Mouse (Mus musculus) 3134 (cell line): ENCODE measurements at regions not wholly inside any gene's neighbourhood (a gene's known extent, or its start where the extent isn't known, plus 50 kb on each side); places are given as distances from the start of the nearest gene placed in this dataset.
A peak's percentile ranks its signal among the peaks of the same experiment; 100 is the strongest.

Source experiments
- DNase-seq: peaks from one replicate; pipeline ENCODE4 v3.0.0-alpha.2; 2011; ENCODE audit warnings: low spot score; ENCODE audit not compliant: insufficient read length; ENCODE audit errors: extremely low read depth

DNA sequence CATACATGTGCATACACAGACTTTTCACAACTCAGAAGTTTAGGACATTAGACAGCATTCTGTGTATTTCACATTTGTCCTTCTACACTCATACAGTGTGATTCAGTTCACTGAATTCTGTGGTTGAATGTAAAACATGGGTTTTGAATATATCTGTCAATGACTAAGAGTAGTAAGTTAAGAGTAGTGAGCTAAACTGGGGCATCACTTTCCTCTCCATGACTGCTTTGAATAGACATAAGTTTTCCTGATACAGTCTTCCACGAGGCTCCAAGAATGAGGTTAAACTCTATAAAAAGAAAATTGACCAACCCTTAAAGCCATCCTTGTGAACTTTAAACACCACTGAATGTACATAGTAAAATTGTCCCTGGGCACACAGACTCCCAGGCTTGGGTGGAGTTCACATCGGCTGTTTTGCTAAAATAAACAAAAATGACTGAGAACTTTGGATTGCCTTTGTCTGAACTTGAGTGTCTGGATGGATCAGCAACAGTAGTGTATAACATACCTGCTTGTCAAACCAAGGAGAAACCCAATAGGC, 94.9 kb upstream of the Cdkn2b start:
- no peak for DNase-seq

DNA sequence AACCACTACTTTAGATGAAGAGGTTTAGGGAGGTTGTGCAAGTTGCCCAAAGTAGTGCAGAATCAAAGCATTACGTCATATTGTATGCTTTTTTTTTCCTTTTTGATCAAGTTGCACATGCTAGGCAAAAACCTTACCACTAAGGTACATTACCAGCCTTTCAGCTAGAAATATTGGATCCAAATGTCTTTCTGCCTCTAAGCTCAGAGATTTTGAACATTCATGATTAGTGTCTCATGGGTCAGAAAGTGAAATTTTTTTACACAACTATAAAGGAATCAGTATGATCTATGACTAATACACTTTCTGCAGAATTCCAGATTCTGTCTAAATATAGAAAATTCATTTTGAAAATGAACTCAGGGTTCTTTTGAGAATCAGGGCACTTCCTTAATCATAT, 92.3 kb upstream of the Cdkn2b start:
- no peak for DNase-seq

GRCm38 (mm10) chr4:89402324-89402723, 91.5 kb upstream of the Cdkn2b start:
- no peak for DNase-seq

DNA sequence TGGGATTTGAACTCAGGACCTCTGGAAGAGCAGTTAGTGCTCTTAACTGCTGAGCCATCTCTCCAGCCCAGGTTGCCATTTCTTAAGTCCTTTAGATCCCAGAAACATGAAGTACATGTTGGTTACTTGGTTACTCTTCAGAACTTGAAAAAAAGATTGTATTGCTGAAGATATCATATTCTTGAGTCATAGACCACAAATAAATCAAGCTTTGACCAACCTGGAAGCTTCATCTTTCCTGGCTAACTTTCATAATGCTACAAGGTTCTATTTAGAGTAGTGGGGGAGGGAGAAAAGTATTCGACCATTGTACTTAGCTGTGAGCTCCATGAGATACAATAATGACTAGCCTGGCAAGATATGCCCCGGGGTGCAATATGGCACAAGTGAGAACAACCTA, 90.9 kb upstream of the Cdkn2b start:
- peak; percentile 43 for DNase-seq

DNA sequence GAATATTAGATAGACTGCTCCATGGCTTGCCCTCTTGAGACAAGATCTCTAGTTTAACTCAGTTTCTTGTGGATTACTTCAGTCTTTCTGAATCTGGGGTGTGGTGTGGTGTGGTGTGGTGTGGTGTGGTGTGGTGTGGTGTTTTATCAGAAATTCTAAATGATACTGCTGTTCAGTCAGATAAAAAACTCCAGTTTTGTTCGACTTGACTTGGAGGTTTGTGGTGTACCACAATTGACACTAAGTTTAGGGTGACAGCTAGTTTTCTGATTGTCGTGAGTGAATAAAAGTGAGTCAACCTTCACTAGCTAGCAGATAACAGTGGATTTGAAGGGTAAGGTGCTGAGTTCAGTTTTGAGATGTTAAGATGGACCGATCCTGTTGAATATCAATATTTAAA, 89.5 kb upstream of the Cdkn2b start:
- DNase-seq = no peak

DNA sequence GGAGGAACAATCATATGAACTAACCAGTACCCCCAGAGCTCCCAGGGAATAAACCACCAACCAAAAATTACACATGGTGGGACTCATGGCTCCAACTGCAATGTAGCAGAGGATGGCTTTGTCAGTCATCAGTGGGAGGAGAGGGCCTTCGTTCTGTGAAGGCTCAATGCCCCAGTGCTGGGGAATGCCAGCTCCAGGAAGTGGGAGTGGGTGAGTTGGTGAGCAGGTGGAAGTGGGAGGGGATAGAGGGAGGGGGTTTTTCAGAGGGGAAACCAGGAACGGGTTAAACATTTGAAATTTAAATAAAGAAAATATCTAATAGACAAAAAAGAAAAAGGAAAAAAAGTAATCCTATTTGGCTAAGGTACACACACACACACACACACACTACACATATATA, 88.4 kb upstream of the Cdkn2b start:
- no peak for DNase-seq

GRCm38 (mm10) chr4:89396020-89396419, 85.2 kb upstream of the Cdkn2b start:
- no peak for DNase-seq

DNA sequence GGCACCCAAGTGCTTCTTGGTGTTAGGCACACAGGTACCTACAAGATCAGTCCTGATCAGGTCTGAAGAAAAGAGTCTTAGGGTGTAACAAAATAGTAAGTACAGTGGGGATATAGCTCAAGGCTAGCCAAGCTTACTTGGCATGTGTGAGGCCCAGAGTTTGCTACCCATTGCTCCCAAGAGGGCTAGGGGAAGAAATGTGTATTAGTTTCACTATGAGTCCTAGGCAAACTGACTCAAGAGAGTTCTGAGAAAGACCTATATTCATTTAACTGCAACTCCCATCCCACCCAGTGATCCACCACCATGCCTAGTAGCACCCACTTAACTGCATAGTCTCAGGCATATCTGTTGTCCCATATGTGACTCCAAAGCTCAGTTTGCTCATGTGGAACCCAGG, 84.5 kb upstream of the Cdkn2b start:
- DNase-seq = no peak

DNA sequence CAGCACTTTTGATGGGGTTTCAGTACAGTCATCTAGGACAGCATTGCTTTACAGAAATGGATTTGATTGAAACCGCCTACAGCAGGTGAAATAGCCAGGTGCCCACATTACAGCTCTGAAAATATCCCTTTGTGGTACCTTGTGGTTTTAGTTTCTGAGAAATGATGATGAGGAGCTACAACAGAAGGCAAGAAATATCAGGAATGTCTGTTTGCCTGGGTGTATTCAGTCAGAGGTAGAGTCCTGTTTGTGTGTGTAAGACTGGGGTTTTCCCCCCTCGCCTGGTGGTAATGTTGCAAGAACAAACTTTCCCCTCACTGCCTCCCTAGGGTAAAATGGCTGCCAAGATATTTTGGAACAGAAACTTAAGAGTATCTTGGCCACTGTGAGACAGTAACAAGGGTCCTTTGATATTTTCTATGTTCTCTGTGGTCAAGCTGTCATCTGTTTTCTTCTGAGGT, 82.4 kb upstream of the Cdkn2b start:
- DNase-seq = peak; percentile 65

GRCm38 (mm10) chr4:89392791-89393190, 82.0 kb upstream of the Cdkn2b start:
- no peak for DNase-seq

DNA sequence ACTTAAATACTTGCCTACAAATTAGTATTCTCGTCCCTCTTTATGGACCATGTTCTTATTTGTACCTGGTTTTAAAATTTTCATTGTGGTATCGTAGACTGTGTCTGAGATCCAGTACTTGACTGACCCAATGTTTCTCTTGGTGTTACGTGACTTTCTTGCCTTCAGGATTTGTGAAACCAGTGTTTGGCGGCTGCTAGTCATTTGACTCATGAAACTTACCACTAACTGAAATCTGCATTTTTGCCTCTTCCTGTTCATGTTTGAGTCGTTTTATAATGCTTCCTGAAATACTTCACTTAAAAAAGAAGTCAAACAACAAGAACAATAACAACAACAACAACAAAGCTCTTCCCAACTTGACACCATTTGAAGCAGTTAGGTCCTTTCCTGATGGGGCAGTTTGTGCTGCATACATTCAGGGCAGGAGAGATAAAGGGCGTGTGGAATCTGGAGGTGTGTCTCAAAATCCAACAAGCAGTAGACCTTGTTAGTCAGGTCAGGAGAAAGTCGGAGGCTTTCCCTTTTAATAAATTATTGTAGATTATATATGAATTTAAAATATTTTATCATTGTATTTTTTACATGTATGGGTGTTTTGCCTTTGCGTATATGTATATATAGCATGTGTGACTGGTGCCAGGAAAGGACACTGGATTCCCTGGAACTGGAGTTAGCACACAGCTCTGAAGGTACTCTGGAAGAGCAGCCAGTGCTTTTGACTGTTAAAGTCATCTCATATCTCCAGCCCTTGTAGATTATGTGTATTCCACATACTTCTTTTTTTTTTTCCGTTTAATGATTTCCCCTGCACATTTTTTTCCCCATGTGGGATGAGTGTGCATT, 80.8 kb upstream of the Cdkn2b start:
- no peak for DNase-seq

DNA sequence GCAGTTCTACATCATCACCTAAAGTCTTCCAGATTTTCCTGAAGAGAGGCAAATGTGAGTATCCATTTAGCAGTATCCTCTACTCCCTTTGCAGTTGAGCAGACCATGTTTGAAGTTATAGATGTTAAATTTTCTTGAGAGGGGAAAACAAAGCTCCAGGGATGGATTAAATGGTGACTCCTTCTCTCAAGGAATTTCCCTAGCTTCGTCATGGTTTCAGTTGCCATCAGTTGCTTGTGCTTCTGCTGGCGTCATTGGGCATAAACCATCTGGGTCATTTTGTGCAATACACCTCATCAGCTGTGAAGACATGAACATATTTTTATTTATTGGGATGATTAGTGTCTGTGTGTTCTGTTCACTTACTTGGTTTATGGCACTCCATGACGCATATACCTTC, 72.7 kb upstream of the Cdkn2b start:
- no peak for DNase-seq

GRCm38 (mm10) chr4:89382434-89382976, 71.7 kb upstream of the Cdkn2b start:
- DNase-seq = no peak

DNA sequence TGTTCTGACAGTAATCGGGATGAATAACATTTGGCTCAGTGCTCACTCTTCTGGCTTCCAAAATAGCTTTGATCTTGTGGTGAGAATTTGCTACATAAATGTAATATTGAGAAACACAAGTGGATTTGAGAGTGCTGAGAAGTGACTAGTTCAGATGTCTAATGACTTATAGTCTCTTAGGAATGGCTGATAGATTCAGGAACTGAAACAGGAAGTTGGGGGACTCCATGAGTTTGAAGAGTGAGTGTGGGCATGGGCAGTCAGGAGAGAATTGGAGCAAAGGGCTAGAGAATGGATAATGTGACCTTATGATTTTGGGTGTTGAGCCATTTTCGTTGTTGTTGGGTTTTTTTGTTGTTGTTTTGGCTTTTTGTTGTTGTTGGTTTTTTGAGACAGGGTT, 70.9 kb upstream of the Cdkn2b start:
- no peak for DNase-seq

GRCm38 (mm10) chr4:89381077-89381476, 70.2 kb upstream of the Cdkn2b start:
- DNase-seq = no peak

DNA sequence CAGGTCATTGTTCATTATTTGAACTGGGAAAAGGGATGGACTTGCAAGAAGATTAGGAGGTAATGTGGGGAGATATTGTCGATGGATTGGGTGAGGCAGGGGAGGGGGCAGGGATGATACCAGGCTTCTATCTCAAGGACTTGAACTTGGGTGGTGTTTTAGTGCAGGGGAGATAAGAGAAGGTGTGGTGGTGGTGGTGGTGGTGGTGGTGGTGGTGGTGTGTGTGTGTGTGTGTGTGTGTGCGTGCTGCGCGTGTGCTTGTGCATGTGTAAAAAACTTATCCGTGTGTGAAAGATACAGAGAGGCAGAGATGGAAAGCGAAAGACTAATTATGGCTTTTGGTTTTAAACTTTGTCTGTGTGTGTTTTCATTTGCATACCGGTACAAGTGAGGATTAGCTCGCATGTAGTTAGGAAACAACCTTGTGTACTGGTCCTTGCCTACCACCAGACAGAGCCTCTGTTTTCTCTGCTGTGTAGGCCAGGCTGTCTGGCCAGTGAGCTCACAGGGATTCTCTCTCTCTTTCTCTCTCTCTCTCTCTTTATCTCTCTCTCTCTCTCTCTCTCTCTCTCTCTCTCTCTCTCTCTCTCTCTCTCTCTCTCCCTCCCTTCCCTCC, 69.6 kb upstream of the Cdkn2b start:
- DNase-seq = no peak

GRCm38 (mm10) chr4:89379622-89380329, 68.9 kb upstream of the Cdkn2b start:
- no peak for DNase-seq

DNA sequence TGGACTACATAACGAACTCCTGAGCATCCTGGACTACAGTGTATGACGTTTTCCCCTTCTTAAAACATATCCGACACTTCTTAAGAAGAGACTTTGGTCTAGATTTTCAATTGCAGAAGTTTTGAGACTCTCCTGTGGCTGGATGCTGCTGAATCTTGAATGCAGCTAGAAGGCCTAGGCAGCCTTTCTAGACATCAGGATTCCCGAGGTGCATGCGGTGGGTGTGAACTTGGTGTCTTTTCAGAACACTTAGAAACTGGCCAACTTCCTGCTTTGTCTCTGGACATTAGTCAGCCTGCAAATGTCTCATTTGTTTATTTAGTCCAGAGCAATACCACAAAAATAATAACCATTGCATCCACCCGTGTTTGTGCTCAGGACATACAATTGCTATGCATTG, 61.8 kb upstream of the Cdkn2b start:
- DNase-seq = no peak

DNA sequence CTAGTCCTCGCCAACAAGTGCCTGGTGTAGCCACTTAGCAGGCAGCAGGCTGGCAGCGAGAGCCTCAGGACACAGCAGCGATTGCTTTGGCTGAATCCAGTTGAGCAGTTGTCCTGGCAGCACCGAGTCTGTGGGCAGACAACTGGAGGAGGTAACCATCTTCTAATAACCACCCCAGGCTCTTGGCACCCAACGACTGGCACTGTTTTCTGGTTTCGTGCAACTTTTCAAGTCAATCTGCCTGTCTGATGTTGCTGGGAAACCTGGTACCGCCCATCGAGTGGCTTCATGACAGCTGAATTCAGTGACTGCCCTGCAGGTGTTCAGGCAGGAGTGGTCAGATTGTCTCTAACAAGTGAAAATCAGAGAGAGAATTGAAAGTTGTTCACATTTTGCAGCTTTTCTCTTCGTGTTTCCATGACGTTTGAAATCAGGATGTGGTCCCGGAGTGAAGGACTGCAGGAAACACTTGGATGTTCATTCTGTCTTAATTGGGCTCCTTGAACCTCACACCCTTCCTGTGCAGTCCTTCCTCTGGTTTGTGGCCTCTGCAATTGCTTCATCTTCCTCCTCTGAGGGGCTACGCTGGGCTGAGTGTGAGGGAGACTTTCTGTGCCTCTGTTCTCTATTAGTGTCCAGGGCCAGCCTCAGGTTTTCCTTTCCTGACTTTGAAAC, 58.1 kb upstream of the Cdkn2b start:
- DNase-seq = no peak

DNA sequence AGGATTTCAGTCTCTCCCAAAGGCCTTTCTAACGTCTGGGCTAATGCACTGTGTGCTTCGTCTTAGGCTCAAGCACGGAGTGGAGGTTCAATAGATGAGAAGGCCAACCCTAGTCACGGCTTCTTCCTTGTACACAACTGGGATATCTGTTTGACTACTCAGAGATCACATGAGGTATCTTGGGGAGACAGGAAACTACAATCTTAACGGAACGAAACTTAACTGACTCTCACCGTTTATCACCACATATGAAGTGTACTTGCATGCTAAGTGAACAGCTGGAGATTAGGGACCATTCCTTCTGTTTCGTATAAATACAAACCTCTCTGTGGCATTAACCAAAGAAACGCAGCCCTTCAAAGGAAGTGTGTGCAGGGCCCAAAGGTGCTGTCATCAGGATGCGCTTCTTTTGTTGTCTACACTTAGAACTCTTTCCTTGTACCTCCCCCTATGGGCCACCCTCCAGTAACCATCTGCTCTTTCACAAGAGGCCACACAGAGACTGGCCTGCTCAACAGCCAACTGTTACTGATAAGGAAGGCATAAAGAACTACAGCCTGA, 55.8 kb upstream of the Cdkn2b start:
- DNase-seq = no peak
